Mouse (Mus musculus) duodenum, adult 2 months (tissue): ENCODE measurements around the gene Dhcr24. TPM values are rescaled to one million over a fixed set of nuclear protein-coding genes. Genes with fewer than 3 reads are reported as not detected.

Experiments used
- polyA plus RNA-seq: library from polyadenylated mRNA; depleted of rRNA; stranded (reverse); fragments of >200 nt; gene quantifications from 2 replicates; pipeline ENCODE4 v1.2.3, GENCODE M21; 2012; ENCODE audit warnings: low replicate concordance; rRNA removed

Dhcr24 gene
- polyA plus RNA-seq: 82.1 and 147 TPM in 2 replicates

GRCm38 (mm10) chr4:106560846-106561781 lies at the start of gene Dhcr24:
Gene Dhcr24, plus strand, starts transcription at chr4:106561038.

GRCm38 (mm10) chr4:106617056-106617455 lies 56.2 kb downstream of the Dhcr24 start, which contains the start of gene Lexm:
Gene Lexm, minus strand, starts transcription at chr4:106617241.

GRCm38 (mm10) chr4:106622030-106622493 lies 61.2 kb downstream of the Dhcr24 start, which contains the start of gene Ttc22:
Gene Ttc22, plus strand, starts transcription at chr4:106622432.

Other genes with a start within 250 kb of the Dhcr24 start
- 4.2 and 6.7 TPM in 2 replicates for gene Usp24, start 244.8 kb upstream of the Dhcr24 start, polyA plus RNA-seq
- 3.0 and 5.3 TPM in 2 replicates for gene Pcsk9, start 96.7 kb upstream of the Dhcr24 start, polyA plus RNA-seq
- gene Bsnd, start 68.8 kb upstream of the Dhcr24 start, polyA plus RNA-seq: not detected in 2 replicates
- not detected in 2 replicates for gene Lexm, start 56.2 kb downstream of the Dhcr24 start, polyA plus RNA-seq
- gene Ttc22, start 61.4 kb downstream of the Dhcr24 start, polyA plus RNA-seq: 35.5 and 105 TPM in 2 replicates
- gene Pars2, start 90.0 kb downstream of the Dhcr24 start, polyA plus RNA-seq: 5.3 and 7.1 TPM in 2 replicates
- 17.7 and 28.7 TPM in 2 replicates for gene Ttc4, start 117.9 kb downstream of the Dhcr24 start, polyA plus RNA-seq
- 1.2 and 15.4 TPM in 2 replicates for gene Mroh7, start 169.9 kb downstream of the Dhcr24 start, polyA plus RNA-seq
- gene Fam151a, start 172.9 kb downstream of the Dhcr24 start, polyA plus RNA-seq: 0.75 and 110 TPM in 2 replicates
- gene Acot11, start 244.0 kb downstream of the Dhcr24 start, polyA plus RNA-seq: 39.5 and 47.5 TPM in 2 replicates